Mouse (Mus musculus) cortical plate, adult 2 months (tissue): ENCODE measurements around the gene Pard3b.

ENCODE experiments used
- CTCF ChIP-seq: fragments of 200-500 bp; IDR thresholded peaks from 2 replicates; pipeline ENCODE4 v1.5.1; 2011; ENCODE audit warnings: mild to moderate bottlenecking, control low read depth, low read length; ENCODE audit not compliant: insufficient read depth; ENCODE audit errors: extremely low read depth
- POLR2A ChIP-seq: fragments of 200-500 bp; IDR thresholded peaks from 2 replicates; pipeline ENCODE4 v1.6.1; 2011; ENCODE audit warnings: mild to moderate bottlenecking, low read length, control low read depth; ENCODE audit not compliant: insufficient read depth; ENCODE audit errors: extremely low read depth

DNA sequence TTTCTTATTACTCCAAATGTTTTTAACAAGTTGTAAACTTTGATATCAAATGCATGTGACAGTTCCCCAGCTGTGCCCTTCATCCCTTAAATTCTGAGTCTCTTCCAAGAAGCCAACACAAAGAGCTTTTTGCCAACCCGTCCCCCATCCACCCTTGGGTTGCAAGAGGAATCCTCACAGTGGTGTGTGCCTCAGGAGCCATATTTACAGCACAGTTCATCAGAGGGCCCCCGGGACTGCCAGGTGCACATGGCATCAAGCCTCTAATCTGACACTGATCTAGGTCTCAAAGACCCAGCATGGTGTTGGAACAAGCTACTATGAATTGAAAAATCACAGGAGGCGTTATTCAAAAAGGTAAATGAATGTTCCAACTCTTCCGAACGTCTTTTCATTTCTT lies 980.8 kb downstream of the Pard3b start:
- TF ChIP-seq POLR2A = no peak
- no peak for TF ChIP-seq CTCF
